Mouse (Mus musculus) thymus, adult 2 months (tissue): ENCODE measurements around the gene Bmp2k.

Source experiments
- CTCF ChIP-seq: fragments of 200-500 bp; IDR thresholded peaks from 2 replicates; pipeline ENCODE4 v1.5.1; 2012; ENCODE audit warnings: mild to moderate bottlenecking, control low read depth, low read length, moderate library complexity, borderline replicate concordance; ENCODE audit not compliant: control insufficient read depth, poor library complexity, insufficient read depth; ENCODE audit errors: extremely low read depth
- POLR2A ChIP-seq: fragments of 200-500 bp; IDR thresholded peaks from 2 replicates; pipeline ENCODE4 v1.6.1; 2012; ENCODE audit warnings: mild to moderate bottlenecking, low read length, control low read depth, moderate library complexity; ENCODE audit not compliant: control insufficient read depth, poor library complexity, insufficient read depth; ENCODE audit errors: extremely low read depth

DNA sequence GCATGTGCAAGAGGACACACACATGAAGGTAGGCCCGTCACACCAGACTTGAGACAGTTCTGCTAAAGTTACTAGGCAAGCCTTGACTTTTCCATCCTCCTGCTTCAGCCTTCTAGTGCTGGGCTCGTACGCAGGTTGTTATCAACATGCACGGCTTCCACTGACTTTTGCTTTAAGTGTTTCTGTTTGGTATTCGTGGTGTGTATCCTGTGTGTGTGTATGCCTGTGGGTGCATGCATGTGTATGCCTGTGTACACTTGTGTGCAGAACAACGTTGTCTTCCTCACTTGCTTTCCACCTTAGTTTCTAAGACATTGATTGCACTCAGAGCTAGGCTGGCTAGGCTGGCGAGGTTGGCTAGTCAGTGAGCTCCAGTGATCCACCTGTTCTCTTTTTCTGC, 2.1 kb downstream of the Bmp2k start:
- TF ChIP-seq POLR2A (no peak), CTCF (no peak)
